Mouse (Mus musculus): Measurements from ENCODE around the gene Tmem147. TPM values are rescaled to one million over a fixed set of nuclear protein-coding genes. Genes with fewer than 3 reads are reported as not detected.

Tmem147 gene
- 457 and 511 TPM in 2 replicates for polyA plus RNA-seq (2012; rRNA removed)

GRCm38 (mm10) chr7:30729396-30730063 lies at the start of gene Tmem147:
Tmem147 (minus strand) TSS chr7:30729540.
- TF ChIP-seq CTCF (conservative IDR thresholded peaks at IDR 0.05; ENCODE audit: insufficient read depth, insufficient read length, low read depth, low read length) (peak; percentile 19; the same call in 1 of the 2 replicates), POLR2A (IDR thresholded peaks at IDR 0.05; ENCODE audit: low read depth, low read length) (peak; percentile 33)
- Histone ChIP-seq H3K27ac (ENCODE audit: insufficient read depth, low read depth, low read length) (peak within 1 kb of the TSS; percentile 68), H3K4me1 (ENCODE audit: control insufficient read depth, insufficient read depth, low read length) (no peaks in the 10 kb centered on the region; the same call in 1 of the 2 replicates), H3K27me3 (replicated peaks; ENCODE audit: control insufficient read depth, insufficient read depth, low read length) (no peaks in the 10 kb centered on the region), H3K36me3 (ENCODE audit: control insufficient read depth, insufficient read depth, low read length) (no peaks in the 10 kb centered on the region), H3K4me3 (ENCODE audit: insufficient read depth, low read depth, low read length) (peak within 1 kb of the TSS; percentile 74)
- under 1% methylated on average over 60 of the region's 60 CpGs for WGBS
- peak; percentile 99 for DNase-seq

- DNase-seq, result no peak
- no peak overlapping the region for H3K4me3 ChIP-seq (ENCODE audit: insufficient read depth, low read depth, low read length)
- no peak for TF ChIP-seq POLR2A (IDR thresholded peaks at IDR 0.05; ENCODE audit: low read depth, low read length)
- TF ChIP-seq CTCF (conservative IDR thresholded peaks at IDR 0.05; ENCODE audit: insufficient read depth, insufficient read length, low read depth, low read length), result no peak
- no peaks in the 10 kb centered on the region for H3K36me3 ChIP-seq (ENCODE audit: control insufficient read depth, insufficient read depth, low read length)
- H3K27ac ChIP-seq (ENCODE audit: insufficient read depth, low read depth, low read length), result no peak overlapping the region
- 77% methylated on average over 1 of the region's 1 CpGs for WGBS
- H3K27me3 ChIP-seq (replicated peaks; ENCODE audit: control insufficient read depth, insufficient read depth, low read length), result no peaks in the 10 kb centered on the region
- H3K4me1 ChIP-seq (ENCODE audit: control insufficient read depth, insufficient read depth, low read length), result no peaks in the 10 kb centered on the region
These were observed 48.6 kb upstream of the Tmem147 start for GRCm38 (mm10) chr7:30777911-30778310.

- Histone ChIP-seq H3K4me1 (ENCODE audit: control insufficient read depth, insufficient read depth, low read length) (no peaks in the 10 kb centered on the region), H3K27ac (ENCODE audit: insufficient read depth, low read depth, low read length) (no peak overlapping the region), H3K27me3 (replicated peaks; ENCODE audit: control insufficient read depth, insufficient read depth, low read length) (no peaks in the 10 kb centered on the region), H3K36me3 (ENCODE audit: control insufficient read depth, insufficient read depth, low read length) (no peaks in the 10 kb centered on the region), H3K4me3 (ENCODE audit: insufficient read depth, low read depth, low read length) (no peak overlapping the region)
- no peak for DNase-seq
- WGBS, result 73% methylated on average over 7 of the region's 7 CpGs
- no peak for TF ChIP-seq CTCF (conservative IDR thresholded peaks at IDR 0.05; ENCODE audit: insufficient read depth, insufficient read length, low read depth, low read length)
- no peak for TF ChIP-seq POLR2A (IDR thresholded peaks at IDR 0.05; ENCODE audit: low read depth, low read length)
These were observed 47.8 kb upstream of the Tmem147 start for GRCm38 (mm10) chr7:30777081-30777579.

- H3K27ac ChIP-seq (ENCODE audit: insufficient read depth, low read depth, low read length), result no peak overlapping the region
- no peak overlapping the region for H3K4me3 ChIP-seq (ENCODE audit: insufficient read depth, low read depth, low read length)
- H3K4me1 ChIP-seq (ENCODE audit: control insufficient read depth, insufficient read depth, low read length), result no peaks in the 10 kb centered on the region
- DNase-seq, result no peak
- 75% methylated on average over 9 of the region's 9 CpGs for WGBS
- no peak for TF ChIP-seq CTCF (conservative IDR thresholded peaks at IDR 0.05; ENCODE audit: insufficient read depth, insufficient read length, low read depth, low read length)
- TF ChIP-seq POLR2A (IDR thresholded peaks at IDR 0.05; ENCODE audit: low read depth, low read length), result no peak
- H3K36me3 ChIP-seq (ENCODE audit: control insufficient read depth, insufficient read depth, low read length), result no peaks in the 10 kb centered on the region
- H3K27me3 ChIP-seq (replicated peaks; ENCODE audit: control insufficient read depth, insufficient read depth, low read length), result no peaks in the 10 kb centered on the region
These were observed 46.8 kb upstream of the Tmem147 start for GRCm38 (mm10) chr7:30776104-30776503.

GRCm38 (mm10) chr7:30769236-30769635 lies 39.9 kb upstream of the Tmem147 start:
- 40% methylated on average over 9 of the region's 9 CpGs for WGBS
- no peak overlapping the region for H3K27ac ChIP-seq (ENCODE audit: insufficient read depth, low read depth, low read length)

GRCm38 (mm10) chr7:30766408-30766807 lies 37.1 kb upstream of the Tmem147 start:
- 93% methylated on average over 4 of the region's 4 CpGs for WGBS
- no peak for DNase-seq
- no peaks in the 10 kb centered on the region for H3K27me3 ChIP-seq (replicated peaks; ENCODE audit: control insufficient read depth, insufficient read depth, low read length)
- no peak overlapping the region for H3K4me3 ChIP-seq (ENCODE audit: insufficient read depth, low read depth, low read length)
- no peaks in the 10 kb centered on the region for H3K4me1 ChIP-seq (ENCODE audit: control insufficient read depth, insufficient read depth, low read length)
- no peak overlapping the region for H3K27ac ChIP-seq (ENCODE audit: insufficient read depth, low read depth, low read length)
- no peaks in the 10 kb centered on the region for H3K36me3 ChIP-seq (ENCODE audit: control insufficient read depth, insufficient read depth, low read length)
- 0 out of 2 replicates have a peak, but pooled peaks have one; percentile 4 for TF ChIP-seq CTCF (conservative IDR thresholded peaks at IDR 0.05; ENCODE audit: insufficient read depth, insufficient read length, low read depth, low read length)
- no peak for TF ChIP-seq POLR2A (IDR thresholded peaks at IDR 0.05; ENCODE audit: low read depth, low read length)

More at GRCm38 (mm10) chr7:30769236-30769635, 39.9 kb upstream of the Tmem147 start:
- H3K27me3 ChIP-seq (replicated peaks; ENCODE audit: control insufficient read depth, insufficient read depth, low read length), result no peaks in the 10 kb centered on the region
- no peak for TF ChIP-seq POLR2A (IDR thresholded peaks at IDR 0.05; ENCODE audit: low read depth, low read length)
- no peak for TF ChIP-seq CTCF (conservative IDR thresholded peaks at IDR 0.05; ENCODE audit: insufficient read depth, insufficient read length, low read depth, low read length)
- DNase-seq, result no peak
- no peaks in the 10 kb centered on the region for H3K36me3 ChIP-seq (ENCODE audit: control insufficient read depth, insufficient read depth, low read length)
- no peak overlapping the region for H3K4me3 ChIP-seq (ENCODE audit: insufficient read depth, low read depth, low read length)
- no peaks in the 10 kb centered on the region for H3K4me1 ChIP-seq (ENCODE audit: control insufficient read depth, insufficient read depth, low read length)

GRCm38 (mm10) chr7:30765173-30765572 lies 35.8 kb upstream of the Tmem147 start:
- 37% methylated on average over 11 of the region's 11 CpGs for WGBS
- TF ChIP-seq CTCF (conservative IDR thresholded peaks at IDR 0.05; ENCODE audit: insufficient read depth, insufficient read length, low read depth, low read length) (no peak), POLR2A (IDR thresholded peaks at IDR 0.05; ENCODE audit: low read depth, low read length) (no peak)
- Histone ChIP-seq H3K27ac (ENCODE audit: insufficient read depth, low read depth, low read length) (no peak overlapping the region), H3K27me3 (replicated peaks; ENCODE audit: control insufficient read depth, insufficient read depth, low read length) (no peaks in the 10 kb centered on the region), H3K36me3 (ENCODE audit: control insufficient read depth, insufficient read depth, low read length) (no peaks in the 10 kb centered on the region), H3K4me3 (ENCODE audit: insufficient read depth, low read depth, low read length) (no peak overlapping the region), H3K4me1 (ENCODE audit: control insufficient read depth, insufficient read depth, low read length) (no peaks in the 10 kb centered on the region)
- no peak for DNase-seq

Measured in kidney, adult 2 months (tissue).